Mouse (Mus musculus) c-Kit-positive CD71-positive TER-119-positive erythroid progenitor cells, embryonic 14.5 days (primary cell): ENCODE results near the gene Kank2.
"Not testable (repeated sequence)": the region's sequence is repeated elsewhere in the genome, so short reads cannot be mapped to it uniquely, and the experiment has no call there.

Experiments used
- DNase-seq: peaks from one replicate; pipeline ENCODE4 v3.0.0-alpha.2; 2013; ENCODE audit warnings: low spot score

Kank2 gene

GRCm38 (mm10) chr9:21818125-21818524, 19.6 kb upstream of the Kank2 start:
- DNase-seq, result no peak

GRCm38 (mm10) chr9:21816716-21817305, 18.3 kb upstream of the Kank2 start:
- DNase-seq, result no peak

- DNase-seq, result no peak
These were observed 12.6 kb upstream of the Kank2 start for GRCm38 (mm10) chr9:21811170-21811569.

GRCm38 (mm10) chr9:21808561-21808960, 10.0 kb upstream of the Kank2 start:
- no peak for DNase-seq

GRCm38 (mm10) chr9:21806976-21807375, 8.4 kb upstream of the Kank2 start:
- DNase-seq, result no peak

- no peak for DNase-seq
These were observed 7.8 kb upstream of the Kank2 start for GRCm38 (mm10) chr9:21806363-21806762.

GRCm38 (mm10) chr9:21803986-21804644, 5.6 kb upstream of the Kank2 start:
- peak; percentile 61 for DNase-seq

- DNase-seq, result no peak
These were observed 3.0 kb upstream of the Kank2 start for GRCm38 (mm10) chr9:21801591-21801990.

GRCm38 (mm10) chr9:21801121-21801520, 2.6 kb upstream of the Kank2 start:
- no peak for DNase-seq

GRCm38 (mm10) chr9:21799010-21799350, 436 bp upstream of the Kank2 start:
- no peak for DNase-seq

GRCm38 (mm10) chr9:21797921-21798344, 611 bp downstream of the Kank2 start:
- no peak for DNase-seq

GRCm38 (mm10) chr9:21796919-21797318, 1.6 kb downstream of the Kank2 start:
- no peak for DNase-seq

GRCm38 (mm10) chr9:21796259-21796658, 2.3 kb downstream of the Kank2 start:
- no peak for DNase-seq

GRCm38 (mm10) chr9:21795579-21795978, 3.0 kb downstream of the Kank2 start:
- no peak for DNase-seq

- DNase-seq, result no peak
These were observed 3.6 kb downstream of the Kank2 start for GRCm38 (mm10) chr9:21794925-21795324.

GRCm38 (mm10) chr9:21794344-21794834, 4.2 kb downstream of the Kank2 start:
- no peak for DNase-seq

- DNase-seq, result not testable (repeated sequence)
These were observed 5.0 kb downstream of the Kank2 start for GRCm38 (mm10) chr9:21793507-21793906.

GRCm38 (mm10) chr9:21792644-21793043, 5.9 kb downstream of the Kank2 start:
- no peak for DNase-seq

GRCm38 (mm10) chr9:21791861-21792260, 6.7 kb downstream of the Kank2 start:
- DNase-seq, result no peak

GRCm38 (mm10) chr9:21788234-21788633, 10.3 kb downstream of the Kank2 start:
- DNase-seq, result no peak

- no peak for DNase-seq
These were observed 10.9 kb downstream of the Kank2 start for GRCm38 (mm10) chr9:21787654-21788053.

GRCm38 (mm10) chr9:21786906-21787305, 11.6 kb downstream of the Kank2 start:
- peak; percentile 34 for DNase-seq

- DNase-seq, result not testable (repeated sequence)
These were observed 12.2 kb downstream of the Kank2 start for GRCm38 (mm10) chr9:21786309-21786708.
